Mouse (Mus musculus) liver, adult (tissue): ENCODE data around the gene Fam32a.

ENCODE experiments used
- GATA4 ChIP-seq: IDR thresholded peaks from 2 replicates; pipeline ENCODE4 v1.6.1; 2014; ENCODE audit warnings: mild to moderate bottlenecking, low read length; ENCODE audit not compliant: insufficient replicate concordance

The Fam32a gene

GRCm38 (mm10) chr8:72219541-72220363 is at the start of gene Fam32a:
Gene Fam32a (plus strand): TSS chr8:72219730.
- TF ChIP-seq GATA4, result no peak

DNA sequence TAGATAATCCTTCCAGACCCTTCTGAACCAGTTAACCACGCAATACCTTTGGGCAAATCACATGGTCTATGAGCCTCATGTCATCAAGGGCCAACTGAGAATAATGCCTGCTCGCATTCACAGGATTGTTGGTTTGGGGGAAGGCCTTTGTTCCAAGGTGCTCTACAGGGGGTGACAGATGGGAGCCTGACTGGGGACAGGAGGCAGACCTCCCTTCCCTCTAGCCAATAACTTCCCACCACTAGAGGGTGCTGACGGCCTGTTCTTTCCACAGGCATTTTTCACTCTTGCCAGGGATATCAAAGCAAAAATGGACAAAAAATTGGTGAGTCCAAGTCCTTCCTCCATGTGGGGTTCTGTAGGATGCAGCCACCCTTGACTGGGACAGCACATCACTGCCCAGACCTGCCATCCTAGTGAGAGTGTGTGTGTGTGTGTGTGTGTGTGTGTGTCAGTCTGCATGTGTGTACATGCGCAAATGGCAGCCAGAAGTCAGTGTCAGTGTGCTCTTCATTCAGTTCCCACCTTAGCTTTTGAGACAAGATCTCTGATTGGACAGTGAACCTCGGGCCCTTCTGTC is 42.1 kb upstream of the Fam32a start:
- no peak for TF ChIP-seq GATA4

DNA sequence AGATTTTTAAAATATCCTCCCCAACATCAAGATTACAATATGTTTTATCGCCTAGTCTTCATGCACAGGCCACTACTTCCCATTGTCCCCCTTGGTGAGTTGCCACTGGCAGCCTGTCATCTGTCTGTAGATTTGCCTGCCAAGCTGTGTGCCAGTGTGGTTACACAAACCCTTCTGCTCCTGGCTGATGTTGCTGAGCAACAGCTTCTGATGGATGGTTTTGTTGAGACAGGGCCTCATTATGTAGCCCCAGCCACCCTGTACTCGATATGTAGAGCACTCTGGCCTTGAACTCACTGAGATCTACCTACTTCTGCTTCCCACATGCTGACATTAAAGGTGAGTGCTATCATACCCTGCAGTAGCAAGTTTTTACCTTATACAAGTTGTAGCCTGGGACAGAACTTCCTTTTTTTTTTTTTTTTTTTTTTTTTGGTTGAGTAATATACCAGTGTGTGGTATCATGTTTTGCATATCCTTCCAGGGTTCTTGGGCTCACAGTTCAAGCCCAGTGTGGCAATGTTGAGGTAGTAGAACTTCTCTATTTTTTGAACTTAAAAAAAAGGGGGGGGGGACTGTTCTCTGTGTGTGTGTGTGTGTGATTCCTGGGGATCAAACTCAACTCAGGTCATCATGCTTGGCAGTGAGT is 35.9 kb upstream of the Fam32a start:
- TF ChIP-seq GATA4, result no peak

DNA sequence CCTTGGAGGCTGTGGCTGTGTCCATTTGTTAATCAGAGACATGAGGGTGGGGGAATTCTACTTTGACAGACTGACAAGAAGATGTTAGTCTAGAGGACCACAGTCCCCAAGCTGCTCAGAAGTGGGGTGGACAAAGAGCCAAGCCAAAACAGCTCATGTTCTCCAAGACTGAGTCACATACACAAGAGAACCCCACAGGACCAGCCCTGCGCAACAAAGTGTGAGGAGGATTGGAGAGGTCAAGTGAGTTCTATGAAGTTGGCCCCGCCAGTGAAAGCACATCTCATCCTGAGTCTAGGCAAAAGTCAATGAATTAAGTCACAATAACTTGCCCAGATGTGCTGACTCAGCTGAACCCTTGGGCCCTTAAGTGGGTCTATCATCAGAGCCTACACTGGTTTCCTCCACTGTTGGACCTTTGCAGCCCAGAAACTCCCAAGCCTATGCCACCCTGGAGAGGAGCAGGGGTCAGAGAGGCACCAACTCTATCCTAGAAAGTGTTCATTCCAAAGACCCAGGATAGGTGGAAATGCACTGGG is 31.7 kb upstream of the Fam32a start:
- no peak for TF ChIP-seq GATA4

DNA sequence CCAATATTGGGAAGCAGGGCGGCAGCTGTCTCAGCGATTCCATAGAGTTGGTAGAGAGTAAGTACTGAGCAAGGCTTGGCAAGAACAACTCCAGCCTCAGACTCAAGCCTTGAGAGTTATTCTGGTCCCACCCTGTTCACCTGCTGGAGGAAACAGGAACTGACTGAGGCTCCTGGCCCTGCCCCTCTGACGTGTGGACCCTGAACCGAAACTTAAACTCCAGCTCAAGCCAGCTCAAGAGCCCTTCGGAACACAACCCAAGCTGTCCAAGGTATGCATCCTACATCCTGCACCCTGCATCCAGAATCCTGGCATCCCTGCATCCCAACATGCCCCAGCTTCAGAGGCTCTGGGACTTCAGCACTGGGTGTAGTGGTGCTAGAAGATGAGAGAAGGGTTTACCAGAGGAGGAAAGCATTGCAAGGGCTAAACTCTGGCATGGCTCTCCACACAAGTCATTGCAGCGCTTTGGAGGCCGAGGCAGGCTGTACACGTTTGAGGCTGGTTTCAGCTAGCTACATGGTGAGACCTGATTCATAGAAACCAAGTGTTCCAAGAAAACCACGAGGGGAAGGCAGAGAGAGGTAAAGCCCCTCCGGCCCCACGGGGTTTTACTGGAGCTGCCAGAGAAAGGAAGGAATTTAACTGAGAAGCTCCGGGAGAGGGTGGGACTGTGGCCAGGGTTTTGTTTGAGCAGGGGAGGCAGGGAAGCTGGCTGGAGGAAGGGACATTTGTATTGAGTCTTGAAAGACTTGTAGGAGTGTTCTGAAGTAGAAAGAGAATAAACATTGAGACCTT is 29.9 kb upstream of the Fam32a start, which contains the start of gene Hsh2d:
Gene Hsh2d (plus strand): TSS at position 222 of the 798 bp plus-strand sequence.
- TF ChIP-seq GATA4, result no peak

- TF ChIP-seq GATA4, result no peak
Measured at GRCm38 (mm10) chr8:72190215-72190539, 29.4 kb upstream of the Fam32a start.

DNA sequence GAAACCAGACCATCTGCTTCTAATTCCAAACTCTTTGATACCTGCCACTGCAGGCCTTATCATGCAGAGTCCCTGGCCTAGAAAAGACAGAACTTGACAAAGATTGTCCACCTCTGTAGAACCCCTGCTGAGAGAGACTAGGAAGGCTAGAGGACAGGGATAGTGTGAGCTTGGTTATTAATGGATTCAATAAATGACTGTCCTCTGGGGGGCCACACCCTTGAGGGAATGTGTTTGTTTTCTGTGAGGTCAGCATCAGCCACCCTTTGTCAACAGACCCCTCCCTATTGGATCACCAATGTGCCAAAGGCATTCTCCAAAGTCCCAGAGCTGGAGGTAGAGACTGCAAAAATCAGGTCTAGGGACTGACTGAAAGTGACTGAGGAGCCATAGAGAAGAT is 27.5 kb upstream of the Fam32a start:
- no peak for TF ChIP-seq GATA4

GRCm38 (mm10) chr8:72197997-72198396 is 21.5 kb upstream of the Fam32a start:
- TF ChIP-seq GATA4, result no peak

- TF ChIP-seq GATA4, result no peak
Measured at GRCm38 (mm10) chr8:72208582-72208981, 10.9 kb upstream of the Fam32a start.

DNA sequence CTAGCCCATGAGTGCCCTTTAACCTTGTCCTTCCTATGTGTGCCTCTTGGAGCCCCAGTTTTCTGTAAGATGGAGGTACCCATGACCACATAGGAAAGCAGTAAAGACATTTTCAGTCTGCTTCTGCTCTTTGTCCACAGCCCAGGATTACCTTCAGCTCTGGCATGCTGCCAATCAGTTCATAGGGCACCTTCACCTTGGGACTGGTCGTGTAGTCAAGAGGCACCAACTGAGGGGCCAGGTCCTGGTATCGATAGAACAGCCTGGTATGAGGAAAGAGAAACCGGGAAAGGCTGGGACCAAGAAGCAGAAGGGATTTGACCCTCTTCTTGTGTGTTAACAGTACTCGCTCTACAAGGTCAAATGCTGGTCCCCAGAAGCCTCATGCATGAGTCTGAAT is 9.3 kb upstream of the Fam32a start:
- no peak for TF ChIP-seq GATA4

GRCm38 (mm10) chr8:72210710-72211109 is 8.8 kb upstream of the Fam32a start:
- TF ChIP-seq GATA4, result no peak

DNA sequence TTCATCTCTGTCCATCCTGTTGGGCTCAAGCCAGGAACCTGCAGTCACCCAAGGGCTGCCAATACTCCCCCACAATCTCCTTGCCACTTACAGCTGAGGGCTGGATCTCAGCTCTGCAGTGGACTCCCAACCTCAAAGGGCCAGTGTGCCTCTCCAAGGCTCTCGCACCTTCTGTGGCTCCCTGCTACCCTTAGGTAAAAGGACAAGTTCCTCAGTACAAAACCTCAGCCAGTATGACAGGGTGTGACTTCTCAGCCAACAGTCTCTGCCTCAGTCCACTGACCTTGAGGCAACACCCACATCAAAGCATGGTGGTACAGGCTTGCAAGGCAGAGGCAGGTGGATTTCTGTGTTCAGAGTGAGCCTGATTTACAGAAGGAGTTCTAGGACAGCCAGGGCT is 7.7 kb upstream of the Fam32a start:
- TF ChIP-seq GATA4, result no peak

- TF ChIP-seq GATA4, result no peak
Measured at GRCm38 (mm10) chr8:72212751-72213150, 6.8 kb upstream of the Fam32a start, which contains the start of gene Cib3. Gene Cib3 (minus strand): TSS chr8:72212837.

- TF ChIP-seq GATA4, result no peak
Measured at GRCm38 (mm10) chr8:72213536-72213935, 6.0 kb upstream of the Fam32a start, which contains the start of gene Gm11034. Gene Gm11034 (minus strand): TSS chr8:72213636.

DNA sequence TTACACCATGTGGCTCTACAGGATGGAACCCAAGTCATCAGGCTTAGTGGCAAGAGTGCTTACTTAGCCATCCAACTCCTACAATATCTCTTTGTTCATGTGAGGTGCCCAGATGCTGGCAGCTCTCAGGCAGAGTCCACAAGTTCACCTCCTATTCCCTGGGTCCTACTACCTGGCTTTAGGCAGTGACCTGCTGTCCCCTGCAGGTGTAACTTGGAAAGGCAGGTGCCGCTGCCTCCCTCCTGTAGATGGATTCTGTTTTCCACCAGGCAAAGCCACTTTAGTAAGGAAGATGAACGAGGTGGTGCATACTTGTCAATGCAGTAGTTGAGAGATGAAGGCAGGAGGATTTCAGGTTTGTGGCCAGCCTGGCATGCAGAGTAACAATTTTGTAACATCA is 4.5 kb upstream of the Fam32a start:
- no peak for TF ChIP-seq GATA4
